Mouse (Mus musculus) mammary gland, adult 2 months (tissue): ENCODE data around the gene Obp2b. TPM values are rescaled to one million over a fixed set of nuclear protein-coding genes. Genes with fewer than 3 reads are reported as not detected.

Source experiments
- polyA plus RNA-seq: library from polyadenylated mRNA; depleted of rRNA; stranded (reverse); fragments of >200 nt; gene quantifications from 2 replicates; pipeline ENCODE4 v1.2.3, GENCODE M21; 2012; ENCODE audit warnings: low replicate concordance; rRNA removed

Gene Obp2b
- polyA plus RNA-seq: not detected in 2 replicates

DNA sequence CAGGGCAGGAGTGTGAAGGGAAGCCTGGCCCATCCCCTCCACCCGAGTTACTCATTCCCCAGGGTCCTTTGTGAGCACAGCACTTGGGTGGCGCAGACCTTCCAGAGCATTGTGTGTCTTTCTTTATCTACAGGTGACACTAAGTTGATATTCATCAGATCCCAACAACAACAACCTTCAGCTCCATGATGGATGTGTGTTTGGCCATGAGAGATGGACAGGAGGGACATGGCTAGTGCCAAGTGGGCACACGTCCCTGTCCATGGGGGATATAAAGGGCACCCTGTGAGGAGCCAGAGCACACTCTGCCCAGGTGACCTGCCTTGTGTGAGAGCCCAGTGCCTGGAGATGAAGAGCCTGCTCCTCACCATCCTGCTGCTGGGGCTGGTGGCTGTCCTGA is at the start of gene Obp2b:
Gene Obp2b, plus strand, starts transcription at position 301 of the 400 bp plus-strand sequence.

DNA sequence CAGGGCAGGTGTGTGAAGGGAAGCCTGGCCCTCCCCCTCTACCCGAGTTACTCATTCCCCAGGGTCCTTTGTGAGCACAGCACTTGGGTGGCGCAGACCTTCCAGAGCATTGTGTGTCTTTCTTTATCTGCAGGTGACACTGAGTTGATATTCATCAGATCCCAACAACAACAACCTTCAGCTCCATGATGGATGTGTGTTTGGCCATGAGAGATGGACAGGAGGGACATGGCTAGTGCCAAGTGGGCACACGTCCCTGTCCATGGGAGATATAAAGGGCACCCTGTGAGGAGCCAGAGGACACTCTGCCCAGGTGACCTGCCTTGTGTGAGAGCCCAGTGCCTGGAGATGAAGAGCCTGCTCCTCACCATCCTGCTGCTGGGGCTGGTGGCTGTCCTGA is 37.1 kb upstream of the Obp2b start, which contains the start of gene Obp2a:
Gene Obp2a, plus strand, starts transcription at position 301 of the 400 bp plus-strand sequence.

DNA sequence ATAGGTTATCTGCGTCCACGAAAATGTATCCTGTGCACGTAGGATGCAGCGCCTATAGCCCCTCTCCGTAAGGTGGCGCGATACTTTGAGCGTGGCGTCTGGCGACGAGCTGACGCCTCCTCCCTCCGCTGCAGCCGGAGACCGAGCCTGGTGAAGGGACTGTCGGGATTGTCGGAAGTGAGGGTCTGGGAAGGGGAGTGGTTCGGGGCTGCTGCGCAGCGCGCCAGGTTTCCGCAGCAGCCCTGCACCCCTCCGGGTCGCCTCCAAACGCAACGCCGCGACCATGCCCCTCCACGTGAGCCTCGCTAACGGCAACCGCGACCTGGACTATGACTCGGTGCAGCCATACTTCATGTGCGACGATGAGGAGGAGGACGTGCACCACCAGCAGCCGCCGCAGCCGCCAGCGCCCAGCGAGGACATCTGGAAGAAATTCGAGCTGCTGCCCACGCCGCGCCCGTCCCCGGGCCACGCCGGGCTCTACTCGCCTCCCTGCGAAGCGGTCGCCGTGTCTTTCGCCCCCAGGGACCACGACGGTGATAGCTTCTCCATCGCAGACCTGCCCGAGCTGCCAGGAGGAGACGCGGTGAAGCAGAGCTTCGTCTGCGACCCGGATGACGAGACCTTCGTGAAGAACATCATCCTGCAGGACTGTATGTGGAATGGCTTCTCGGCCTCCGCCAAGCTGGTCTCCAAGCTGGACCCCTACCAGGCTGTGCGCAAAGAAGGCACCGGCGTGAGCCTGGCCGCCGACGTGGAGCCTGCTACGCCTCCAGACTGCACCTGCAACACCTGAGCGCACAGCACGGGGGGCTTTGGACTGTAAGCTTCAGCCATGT is 29.9 kb upstream of the Obp2b start, which contains the start of gene Bmyc:
Gene Bmyc, plus strand, starts transcription at position 97 of the 839 bp plus-strand sequence.

DNA sequence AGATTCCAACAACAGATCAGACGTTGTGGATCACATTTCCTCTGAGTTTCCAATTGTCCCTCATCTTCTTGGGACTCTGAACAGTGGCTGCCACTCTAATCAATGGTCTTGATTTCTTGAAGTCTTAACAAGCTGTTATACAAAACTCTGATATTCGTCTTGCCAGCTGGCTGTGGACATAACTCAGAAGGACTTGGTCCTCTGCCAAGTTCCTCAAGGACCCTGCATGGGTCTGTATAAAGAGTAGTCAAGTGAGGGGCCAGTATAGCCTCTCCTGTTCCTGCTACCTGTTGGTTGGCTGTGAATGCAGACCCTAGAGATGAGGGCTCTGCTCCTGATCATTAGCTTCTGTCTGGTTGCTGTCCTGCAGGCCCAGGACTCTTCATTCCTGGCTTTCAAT is 28.5 kb downstream of the Obp2b start, which contains the start of gene Lcn3:
Gene Lcn3, plus strand, starts transcription at position 301 of the 400 bp plus-strand sequence.

DNA sequence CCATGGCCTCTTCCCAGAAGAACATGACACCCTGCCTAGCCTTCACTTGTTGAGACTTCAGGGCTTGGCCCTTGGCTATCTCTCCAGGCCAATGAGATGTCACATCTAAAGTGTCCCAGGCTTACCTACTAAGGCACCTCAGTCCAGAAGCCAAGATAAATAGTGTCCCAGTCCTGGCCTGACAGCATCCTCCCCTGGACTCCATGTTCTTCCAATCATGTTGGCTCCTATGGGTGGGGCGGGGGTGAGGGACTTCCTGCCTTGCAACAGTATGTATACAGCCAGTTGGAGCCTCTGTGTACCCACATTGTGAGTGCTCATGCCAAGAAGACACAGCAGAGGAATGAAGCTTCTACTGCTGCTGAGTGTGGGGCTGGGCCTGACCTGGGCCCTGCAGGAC is 39.9 kb downstream of the Obp2b start, which contains the start of gene Lcn11:
Gene Lcn11, plus strand, starts transcription at position 301 of the 400 bp plus-strand sequence.

DNA sequence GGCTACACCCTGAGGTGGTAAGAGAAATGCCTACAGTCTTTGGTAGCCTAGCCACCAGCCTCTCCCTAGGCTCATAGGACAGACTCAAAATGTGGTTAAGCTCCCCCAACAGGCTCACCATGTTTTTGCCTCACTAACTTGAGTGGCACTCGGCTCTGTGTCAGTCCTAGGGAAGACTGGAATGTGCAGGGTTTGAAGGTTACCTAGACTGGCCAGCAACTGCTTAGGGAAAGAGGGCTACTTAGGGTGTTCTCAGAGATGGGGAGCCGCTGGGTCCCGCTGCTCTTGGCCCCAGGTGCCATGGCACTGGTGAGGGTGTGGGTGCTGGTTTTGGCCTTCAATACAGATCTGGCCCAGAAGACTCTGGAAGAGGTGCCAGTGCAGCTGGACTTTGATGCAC is 45.1 kb downstream of the Obp2b start, which contains the start of gene Gm13539:
Gene Gm13539, plus strand, starts transcription at position 301 of the 400 bp plus-strand sequence.

Other genes starting within 250 kb of the Obp2b start
- gene Lcn12, start 243.1 kb upstream of the Obp2b start, polyA plus RNA-seq: not detected in 2 replicates
- 19.9 and 31.9 TPM in 2 replicates for gene Fbxw5, start 236.3 kb upstream of the Obp2b start, polyA plus RNA-seq
- gene C8g, start 235.3 kb upstream of the Obp2b start, polyA plus RNA-seq: 12.2 and 13.2 TPM in 2 replicates
- gene Traf2, start 190.1 kb upstream of the Obp2b start, polyA plus RNA-seq: 20.0 and 23.9 TPM in 2 replicates
- gene Edf1, start 179.2 kb upstream of the Obp2b start, polyA plus RNA-seq: 65.0 and 134 TPM in 2 replicates
- gene Mamdc4, start 162.2 kb upstream of the Obp2b start, polyA plus RNA-seq: 3.4 and 4.2 TPM in 2 replicates
- 42.8 and 48.1 TPM in 2 replicates for gene Phpt1, start 161.8 kb upstream of the Obp2b start, polyA plus RNA-seq
- gene Ajm1, start 155.3 kb upstream of the Obp2b start, polyA plus RNA-seq: 0.79 and 2.0 TPM in 2 replicates
- 69.2 and 71.3 TPM in 2 replicates for gene Rabl6, start 128.5 kb upstream of the Obp2b start, polyA plus RNA-seq
- gene Ccdc183, start 119.3 kb upstream of the Obp2b start, polyA plus RNA-seq: not detected in 2 replicates
- 20.4 and 44.3 TPM in 2 replicates for gene Tmem141, start 115.0 kb upstream of the Obp2b start, polyA plus RNA-seq
- 17.3 and 33.5 TPM in 2 replicates for gene Fcna, start 109.0 kb upstream of the Obp2b start, polyA plus RNA-seq
- gene Lcn8, start 83.9 kb upstream of the Obp2b start, polyA plus RNA-seq: not detected in 2 replicates
- gene Lcn5, start 79.1 kb upstream of the Obp2b start, polyA plus RNA-seq: not detected in 2 replicates
- not detected in 2 replicates for gene Lcn6, start 60.2 kb upstream of the Obp2b start, polyA plus RNA-seq
- not detected in 2 replicates for gene Lcn10, start 54.3 kb upstream of the Obp2b start, polyA plus RNA-seq
- gene Obp2a, start 37.0 kb upstream of the Obp2b start, polyA plus RNA-seq: not detected in 2 replicates
- 39.9 and 133 TPM in 2 replicates for gene Bmyc, start 30.3 kb upstream of the Obp2b start, polyA plus RNA-seq
- gene Lcn3, start 28.6 kb downstream of the Obp2b start, polyA plus RNA-seq: not detected in 2 replicates
- gene Lcn11, start 40.0 kb downstream of the Obp2b start, polyA plus RNA-seq: not detected in 2 replicates
- not detected in 2 replicates for gene Gm13539, start 45.2 kb downstream of the Obp2b start, polyA plus RNA-seq
- not detected in 2 replicates for gene Glt6d1, start 78.8 kb downstream of the Obp2b start, polyA plus RNA-seq
- not detected in 2 replicates for gene Lcn9, start 86.1 kb downstream of the Obp2b start, polyA plus RNA-seq
- not detected in 2 replicates for gene Sohlh1, start 110.2 kb downstream of the Obp2b start, polyA plus RNA-seq
- 0.48 and 0.57 TPM in 2 replicates for gene Kcnt1, start 126.7 kb downstream of the Obp2b start, polyA plus RNA-seq
- gene Camsap1, start 246.3 kb downstream of the Obp2b start, polyA plus RNA-seq: 5.8 and 9.7 TPM in 2 replicates